Comparison of ENCODE assay signal across 18 mouse cellular contexts in genomic region chr1:138157709-138158108, GRCm38 (mm10). TPM values are rescaled to one million over a fixed set of nuclear protein-coding genes. Genes with fewer than 3 reads are reported as not detected.
"Had no signal": no experiment of that assay in that cellular context is flagged by ENCODE, and none has a peak within 500 bp of the region (broad histone marks: within the 10 kb centered on the region; RNA-seq: fewer than 3 reads in every experiment).

No protein-coding gene starts in this region.

- H3K9me3 ChIP-seq: limb, embryonic 12.5 days; limb, embryonic 15.5 days; lung, embryonic 15.5 days; midbrain, embryonic 12.5 days; neural tube, embryonic 13.5 days; stomach, embryonic 15.5 days had no signal

- H3K27me3 ChIP-seq: limb, embryonic 12.5 days; limb, embryonic 15.5 days; lung, embryonic 15.5 days; midbrain, embryonic 12.5 days; neural tube, embryonic 13.5 days; stomach, embryonic 15.5 days had no signal

- H3K9ac ChIP-seq: limb, embryonic 12.5 days; limb, embryonic 15.5 days; liver, embryonic 14.5 days; liver, postnatal 0 days; lung, embryonic 15.5 days; midbrain, embryonic 12.5 days; neural tube, embryonic 13.5 days; stomach, embryonic 15.5 days had no signal

- H3K27ac ChIP-seq: kidney, postnatal 0 days; left cerebral cortex, adult 2 months; limb, embryonic 12.5 days; limb, embryonic 15.5 days; liver, embryonic 14.5 days; lung, embryonic 15.5 days; midbrain, embryonic 12.5 days; neural tube, embryonic 13.5 days; stomach, embryonic 15.5 days had no signal

- H3K4me3 ChIP-seq: left cerebral cortex, adult 2 months; limb, embryonic 12.5 days; limb, embryonic 15.5 days; lung, embryonic 15.5 days; midbrain, embryonic 12.5 days; myocyte; neural tube, embryonic 13.5 days; stomach, embryonic 15.5 days had no signal

- H3K36me3 ChIP-seq: limb, embryonic 12.5 days; limb, embryonic 15.5 days; lung, embryonic 15.5 days; midbrain, embryonic 12.5 days; neural tube, embryonic 13.5 days; stomach, embryonic 15.5 days had no signal

- DNase-seq: kidney, adult 2 months; kidney, postnatal 25 days; layer of hippocampus, postnatal 36 days; left cerebral cortex, postnatal 4 days; liver, postnatal 0 days; lung, postnatal 10 days; lung, postnatal 36 days had no signal

- H3K4me1 ChIP-seq: limb, embryonic 12.5 days; limb, embryonic 15.5 days; lung, embryonic 15.5 days; midbrain, embryonic 12.5 days; neural tube, embryonic 13.5 days; stomach, embryonic 15.5 days had no signal

- H3K4me2 ChIP-seq: limb, embryonic 12.5 days; limb, embryonic 15.5 days; liver, embryonic 11.5 days; lung, embryonic 15.5 days; midbrain, embryonic 12.5 days; neural tube, embryonic 13.5 days; stomach, embryonic 15.5 days had no signal

RNA-seq across cellular contexts. Expression of gene Ptprc, which starts 17.8 kb away (rescaled TPM):
- polyA plus RNA-seq: myocyte had no signal
